Mouse (Mus musculus) limb, embryonic 13.5 days (tissue): ENCODE measurements around the gene Trit1. TPM values are rescaled to one million over a fixed set of nuclear protein-coding genes. Genes with fewer than 3 reads are reported as not detected.
A peak's percentile ranks its signal among the peaks of the same experiment; 100 is the strongest.
"Not testable (repeated sequence)": the region's sequence is repeated elsewhere in the genome, so short reads cannot be mapped to it uniquely, and the experiment has no call there.

Experiments
- ATAC-seq: fragments of 200-750 bp; cut with Nextera tagmentation; 2 replicates; pipeline ENCODE4 v1.8.0; 2017; ENCODE audit warnings: low read depth, moderate number of reproducible peaks, moderate TSS enrichment; ENCODE audit not compliant: low FRiP score
- H3K27ac ChIP-seq: fragments of 300-500 bp; sonication (generic); 2 replicates; pipeline ENCODE4 v1.5.1; 2015; ENCODE audit warnings: inconsistent platforms, mild to moderate bottlenecking, moderate library complexity
- H3K27me3 ChIP-seq: fragments of 300-500 bp; sonication (generic); 2 replicates; pipeline ENCODE4 v1.6.1; 2015; ENCODE audit warnings: mild to moderate bottlenecking, inconsistent platforms
- H3K36me3 ChIP-seq: fragments of 300-500 bp; sonication (generic); 2 replicates; pipeline ENCODE4 v1.6.1; 2015; ENCODE audit warnings: inconsistent platforms, mild to moderate bottlenecking, moderate library complexity
- H3K4me1 ChIP-seq: fragments of 300-500 bp; sonication (generic); 2 replicates; pipeline ENCODE4 v1.6.1; 2015; ENCODE audit warnings: inconsistent platforms
- H3K4me2 ChIP-seq: fragments of 300-500 bp; sonication (generic); replicated peaks from 2 replicates; pipeline ENCODE4 v1.6.1; 2015; ENCODE audit warnings: inconsistent platforms, mild to moderate bottlenecking, moderate library complexity
- H3K4me3 ChIP-seq: fragments of 300-500 bp; sonication (generic); 2 replicates; pipeline ENCODE4 v1.5.1; 2015; ENCODE audit warnings: moderate library complexity, mild to moderate bottlenecking, inconsistent platforms
- H3K9ac ChIP-seq: fragments of 300-500 bp; sonication (generic); 2 replicates; pipeline ENCODE4 v1.6.1; 2015; ENCODE audit warnings: mild to moderate bottlenecking, inconsistent platforms
- H3K9me3 ChIP-seq: fragments of 300-500 bp; sonication (generic); 2 replicates; pipeline ENCODE4 v1.6.1; 2016; ENCODE audit warnings: inconsistent platforms
- WGBS: fragments of 180-500 bp; shearing (Covaris S2); methylation state at CpG from one replicate; pipeline ENCODE4 v1.1.7; 2015; 5-methylcytosine and 5-hydroxymethylcytosine counted together
- polyA plus RNA-seq: library from polyadenylated mRNA; unstranded; fragments of >200 nt; fragmentation: Nextera tagmentation; extraction: Ambion mirVana; gene quantifications from 2 replicates; pipeline ENCODE4 v1.2.1, GENCODE M21; 2015

The Trit1 gene
- polyA plus RNA-seq, 1 experiment from 2014 or later = 19.1 TPM

DNA sequence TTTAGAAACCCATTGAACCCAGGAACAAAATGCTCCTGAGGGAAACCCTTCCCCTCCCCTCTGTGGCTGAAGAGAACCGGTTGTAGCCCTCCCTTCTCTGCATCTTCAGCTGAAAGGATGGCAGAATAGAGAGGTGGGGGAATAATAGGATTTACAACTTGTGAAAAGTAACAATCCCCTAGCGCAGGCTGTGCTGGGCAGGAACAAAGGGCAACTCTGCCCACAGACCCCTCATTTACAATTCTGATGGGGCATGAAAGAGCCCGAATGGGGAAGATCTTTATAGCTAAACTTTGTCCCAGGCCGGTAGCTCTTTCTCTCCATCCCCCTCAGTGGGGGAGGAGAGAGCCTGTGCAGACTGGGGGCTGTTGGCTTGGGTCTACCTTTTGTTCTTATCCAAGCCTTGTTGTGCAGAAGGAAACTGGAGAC, 17.1 kb upstream of the Trit1 start:
- H3K9ac ChIP-seq = peak overlapping the region; percentile 39; the same call in 1 of the 2 replicates
- peaks cover 19% of the 10 kb centered on the region for H3K36me3 ChIP-seq
- H3K27ac ChIP-seq = no peak overlapping the region
- H3K4me2 ChIP-seq = peak overlapping the region; percentile 93
- ATAC-seq = no peak
- peaks cover 41% of the 10 kb centered on the region for H3K4me1 ChIP-seq
- H3K9me3 ChIP-seq = no peaks in the 10 kb centered on the region
- WGBS = 18% methylated on average over 4 of the region's 4 CpGs
- 0 out of 2 replicates have a peak, but pooled peaks cover 9% of the 10 kb centered on the region for H3K27me3 ChIP-seq
- peak overlapping the region; percentile 82 for H3K4me3 ChIP-seq

DNA sequence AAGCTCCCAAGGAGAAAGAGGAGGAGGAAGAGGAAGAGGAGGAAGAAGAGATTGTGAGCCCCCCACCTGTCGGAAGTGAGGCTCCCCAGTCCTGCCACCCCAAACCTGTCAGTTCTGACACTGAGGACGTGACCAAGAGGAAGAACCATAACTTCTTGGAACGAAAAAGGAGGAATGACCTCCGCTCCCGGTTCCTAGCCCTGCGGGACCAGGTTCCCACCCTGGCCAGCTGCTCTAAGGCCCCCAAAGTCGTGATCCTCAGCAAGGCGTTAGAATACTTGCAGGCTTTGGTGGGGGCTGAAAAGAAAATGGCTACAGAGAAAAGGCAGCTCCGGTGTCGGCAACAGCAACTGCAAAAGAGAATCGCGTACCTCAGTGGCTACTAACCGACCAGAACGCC, 16.3 kb upstream of the Trit1 start:
- ATAC-seq = no peak
- Histone ChIP-seq H3K4me2 (0 out of 2 replicates have a peak overlapping the region, but pooled peaks have one; percentile 4), H3K27me3 (0 out of 2 replicates have a peak, but pooled peaks cover 6% of the 10 kb centered on the region), H3K9ac (no peak overlapping the region), H3K36me3 (peaks cover 19% of the 10 kb centered on the region), H3K27ac (no peak overlapping the region), H3K9me3 (no peaks in the 10 kb centered on the region), H3K4me1 (peaks cover 40% of the 10 kb centered on the region), H3K4me3 (no peak overlapping the region)
- WGBS = 66% methylated on average over 14 of the region's 14 CpGs

DNA sequence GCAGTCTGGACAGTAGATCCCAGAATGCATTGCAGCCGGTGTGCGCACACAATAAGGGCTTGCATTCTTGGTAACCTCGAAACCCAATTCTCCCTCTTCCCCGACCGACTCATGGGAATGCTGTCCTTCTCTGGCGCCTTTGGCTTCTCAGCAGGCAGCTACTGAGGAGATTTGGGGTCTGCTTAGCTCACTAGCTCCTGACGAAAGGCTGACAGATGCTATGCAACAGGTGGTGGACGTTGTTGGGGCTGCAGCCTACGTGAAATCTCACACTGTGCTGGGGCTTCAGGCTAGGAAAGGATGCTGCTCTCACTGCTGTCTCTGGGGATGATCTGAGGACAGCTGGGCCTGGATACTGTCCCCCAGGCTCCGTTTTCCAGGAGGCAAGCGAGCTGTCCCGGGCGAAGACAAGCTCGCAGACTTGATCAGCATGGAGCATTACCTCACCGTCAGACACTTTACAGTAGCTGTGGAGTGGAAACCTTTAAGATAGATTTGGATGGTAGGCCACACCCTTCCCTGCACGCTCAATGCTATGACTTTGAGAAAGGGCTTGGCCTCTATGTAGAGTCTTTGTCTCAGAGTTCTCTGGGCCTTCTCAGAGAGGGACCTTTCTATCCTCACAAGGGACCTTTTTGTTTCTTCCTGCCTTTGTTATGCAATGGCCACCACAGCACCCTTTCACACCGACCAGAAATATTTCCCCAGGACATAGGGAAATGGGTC, 15.6 kb upstream of the Trit1 start:
- ATAC-seq = peak; percentile 54
- Histone ChIP-seq H3K27ac (no peak overlapping the region), H3K4me1 (peaks cover 45% of the 10 kb centered on the region), H3K9me3 (no peaks in the 10 kb centered on the region), H3K4me2 (no peak overlapping the region), H3K27me3 (0 out of 2 replicates have a peak, but pooled peaks cover 6% of the 10 kb centered on the region), H3K36me3 (peaks cover 19% of the 10 kb centered on the region), H3K4me3 (no peak overlapping the region), H3K9ac (no peak overlapping the region)
- WGBS = 62% methylated on average over 17 of the region's 17 CpGs

DNA sequence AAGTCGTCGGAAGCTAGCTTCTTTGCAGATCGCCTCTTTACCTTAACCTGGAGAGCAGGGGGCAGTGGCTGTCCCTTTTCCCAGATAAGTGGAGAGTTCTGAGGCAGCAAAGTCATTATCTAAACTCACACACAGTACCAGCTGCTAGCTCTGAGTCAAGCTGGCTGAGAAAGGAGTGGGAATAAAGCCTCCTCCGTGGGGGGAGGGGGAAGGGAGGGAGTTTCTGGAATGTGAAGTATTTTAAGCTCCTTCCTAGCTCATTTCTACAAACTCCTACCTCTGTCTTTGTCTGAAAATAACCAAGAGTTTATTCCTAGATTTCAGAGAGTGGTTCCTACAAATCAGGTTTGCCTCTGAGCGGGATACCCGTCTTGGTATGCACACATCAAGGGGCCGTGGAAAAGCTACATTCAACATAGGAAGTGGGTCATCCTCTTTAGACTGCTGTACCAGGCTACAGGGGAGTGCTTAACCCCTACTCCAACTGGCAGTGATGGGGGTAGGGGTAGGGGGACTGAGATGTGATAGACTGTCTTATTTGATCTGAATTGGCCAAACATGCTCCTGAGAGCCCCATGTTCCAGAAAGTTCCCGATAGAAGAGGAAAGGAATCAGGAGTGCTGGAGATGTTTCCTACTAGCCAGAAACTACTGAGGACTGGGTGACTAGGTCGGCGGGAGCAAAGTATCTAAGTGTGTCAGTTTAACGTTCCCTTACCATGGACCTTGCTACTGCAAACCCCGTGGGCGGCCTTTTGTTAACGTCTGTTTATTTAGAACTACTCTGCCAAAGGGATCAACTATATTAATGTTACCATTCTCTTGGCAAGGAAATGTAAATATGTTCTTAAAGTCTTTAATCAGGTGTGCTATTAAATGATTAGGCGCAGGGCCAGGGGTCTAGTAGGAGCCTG, 11.1 kb upstream of the Trit1 start:
- no peak overlapping the region for H3K9ac ChIP-seq
- peaks cover 14% of the 10 kb centered on the region for H3K36me3 ChIP-seq
- ATAC-seq = peak; percentile 57; the same call in 1 of the 2 replicates
- peak overlapping the region; percentile 12 for H3K4me2 ChIP-seq
- 36% methylated on average over 15 of the region's 15 CpGs for WGBS
- H3K27ac ChIP-seq = peak overlapping the region; percentile 65
- peaks cover 18% of the 10 kb centered on the region for H3K4me1 ChIP-seq
- no peak overlapping the region for H3K4me3 ChIP-seq
- no peaks in the 10 kb centered on the region for H3K27me3 ChIP-seq
- H3K9me3 ChIP-seq = no peaks in the 10 kb centered on the region

DNA sequence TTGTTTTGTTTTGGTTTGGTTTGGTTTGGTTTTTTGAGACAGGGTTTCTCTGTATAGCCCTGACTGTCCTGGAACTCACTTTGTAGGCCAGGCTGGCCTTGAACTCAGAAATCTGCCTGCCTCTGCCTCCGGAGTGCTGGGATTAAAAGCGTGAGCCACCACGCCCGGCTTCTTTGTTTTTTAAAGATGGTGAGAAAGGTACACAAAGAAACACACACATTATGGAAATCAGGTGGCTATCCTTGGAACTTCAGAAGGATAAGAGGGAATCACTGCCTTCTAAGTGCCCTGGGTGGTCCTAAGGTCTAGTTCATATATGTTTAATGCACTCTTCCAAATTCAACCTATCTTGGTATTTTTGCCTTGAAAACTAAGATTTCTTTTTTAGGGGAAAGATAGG, 3.9 kb upstream of the Trit1 start:
- not testable (repeated sequence) for H3K9me3 ChIP-seq, H3K9ac ChIP-seq, H3K4me1 ChIP-seq, H3K36me3 ChIP-seq, H3K4me3 ChIP-seq, ATAC-seq, H3K27ac ChIP-seq, H3K27me3 ChIP-seq, H3K4me2 ChIP-seq
- 92% methylated on average over 4 of the region's 4 CpGs for WGBS

DNA sequence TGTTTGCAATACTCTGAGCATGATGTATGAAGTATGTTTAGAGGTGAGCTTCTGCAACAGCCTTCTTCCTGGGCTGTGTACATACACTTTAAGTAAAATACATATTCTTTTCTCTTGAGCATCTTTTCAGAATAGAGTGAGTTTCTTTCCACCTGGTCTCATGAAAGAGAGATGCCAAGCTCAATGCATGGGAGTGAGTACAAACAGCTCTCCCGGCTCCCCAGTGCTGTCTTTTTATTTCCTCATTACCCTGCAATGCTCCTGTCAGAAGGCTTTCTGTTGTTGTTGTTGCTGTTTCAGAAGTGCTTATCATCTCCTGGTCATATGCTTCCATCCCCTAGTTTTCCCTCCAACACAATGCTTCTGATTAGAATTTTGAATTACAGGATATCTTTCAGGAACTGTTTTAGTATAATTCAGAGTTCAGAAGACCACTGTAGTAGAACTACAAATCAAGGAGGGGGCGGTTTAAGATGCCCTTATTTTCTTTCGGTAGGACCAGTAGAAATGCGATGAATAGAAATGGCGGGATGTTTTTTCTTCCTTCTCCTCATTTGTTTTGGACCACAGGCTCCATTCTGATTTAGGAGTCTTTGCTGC, 3.0 kb upstream of the Trit1 start:
- Histone ChIP-seq H3K9me3 (no peaks in the 10 kb centered on the region), H3K4me1 (peaks cover 16% of the 10 kb centered on the region), H3K4me3 (no peak overlapping the region), H3K27me3 (no peaks in the 10 kb centered on the region), H3K4me2 (no peak overlapping the region), H3K36me3 (no peaks in the 10 kb centered on the region), H3K27ac (no peak overlapping the region), H3K9ac (no peak overlapping the region)
- ATAC-seq = no peak
- WGBS = 68% methylated on average over 5 of the region's 5 CpGs

DNA sequence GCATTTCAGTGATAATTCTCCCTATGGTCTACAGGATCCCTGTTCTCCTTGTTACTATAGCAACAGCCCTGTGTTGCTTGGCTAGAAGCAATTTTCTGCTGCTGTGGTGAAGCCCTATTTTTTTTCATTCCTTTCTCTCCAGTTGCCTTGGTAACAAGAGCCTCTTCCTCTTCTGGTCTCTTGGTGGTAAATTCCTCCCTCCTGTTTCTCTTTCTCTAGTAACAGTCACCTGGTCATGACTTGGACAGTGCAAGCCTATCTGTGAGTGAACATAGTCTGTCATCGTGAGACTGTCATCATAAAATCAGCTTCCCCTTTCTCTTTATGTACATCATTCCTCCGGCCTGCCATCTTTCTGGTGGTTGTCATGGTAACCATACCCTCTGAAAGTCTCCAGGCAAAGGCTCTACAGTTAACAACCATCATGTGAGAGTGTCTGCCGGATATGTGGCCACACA, 2.4 kb upstream of the Trit1 start:
- Histone ChIP-seq H3K36me3 (no peaks in the 10 kb centered on the region), H3K4me1 (peaks cover 22% of the 10 kb centered on the region), H3K4me2 (no peak overlapping the region), H3K4me3 (no peak overlapping the region), H3K9ac (no peak overlapping the region), H3K27me3 (no peaks in the 10 kb centered on the region), H3K9me3 (no peaks in the 10 kb centered on the region), H3K27ac (no peak overlapping the region)
- ATAC-seq = no peak
- WGBS = 60% methylated on average over 3 of the region's 3 CpGs

DNA sequence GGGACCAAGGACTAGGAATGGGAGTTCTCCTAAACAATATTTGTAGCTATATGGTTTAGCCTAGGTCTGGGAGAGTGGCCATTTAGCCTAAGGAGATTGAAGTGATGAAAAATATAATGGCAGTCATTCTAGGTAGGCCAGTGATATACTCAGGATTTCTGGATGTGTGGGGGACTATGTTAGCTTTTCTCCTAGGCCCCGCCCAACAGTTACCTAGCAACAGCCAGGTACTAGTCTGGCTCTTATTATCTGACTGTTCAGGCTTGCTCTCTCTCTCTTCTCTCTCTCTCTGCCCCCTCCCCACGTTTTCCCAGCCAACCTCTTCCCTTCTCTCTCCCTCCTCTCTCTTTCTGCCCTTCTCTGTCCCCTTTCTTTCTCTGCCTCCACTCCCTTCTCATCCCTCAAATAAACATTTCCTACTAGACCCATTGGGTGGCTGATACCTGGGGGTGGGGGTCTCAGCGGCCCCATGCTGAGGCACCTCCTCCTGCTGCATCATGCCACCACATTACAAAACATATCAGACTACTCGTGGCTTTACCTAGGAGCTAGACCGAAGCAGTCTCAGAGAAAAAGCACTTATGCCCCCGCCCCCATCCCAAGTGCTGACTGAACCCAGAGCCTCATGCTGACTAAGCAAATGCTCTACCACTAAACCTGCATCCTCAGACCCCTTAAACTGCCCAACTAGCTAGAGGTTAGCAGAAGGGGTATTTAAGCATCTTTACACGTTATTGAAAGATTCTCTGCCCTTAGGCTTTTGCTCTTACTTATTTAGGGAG, 1.7 kb upstream of the Trit1 start:
- no peaks in the 10 kb centered on the region for H3K27me3 ChIP-seq
- no peaks in the 10 kb centered on the region for H3K9me3 ChIP-seq
- peaks cover 1% of the 10 kb centered on the region; the same call in 1 of the 2 replicates for H3K36me3 ChIP-seq
- 44% methylated on average over 7 of the region's 7 CpGs for WGBS
- no peak overlapping the region for H3K4me2 ChIP-seq
- H3K4me1 ChIP-seq = peaks cover 25% of the 10 kb centered on the region
- no peak overlapping the region for H3K27ac ChIP-seq
- no peak overlapping the region for H3K4me3 ChIP-seq
- H3K9ac ChIP-seq = no peak overlapping the region
- ATAC-seq = no peak

DNA sequence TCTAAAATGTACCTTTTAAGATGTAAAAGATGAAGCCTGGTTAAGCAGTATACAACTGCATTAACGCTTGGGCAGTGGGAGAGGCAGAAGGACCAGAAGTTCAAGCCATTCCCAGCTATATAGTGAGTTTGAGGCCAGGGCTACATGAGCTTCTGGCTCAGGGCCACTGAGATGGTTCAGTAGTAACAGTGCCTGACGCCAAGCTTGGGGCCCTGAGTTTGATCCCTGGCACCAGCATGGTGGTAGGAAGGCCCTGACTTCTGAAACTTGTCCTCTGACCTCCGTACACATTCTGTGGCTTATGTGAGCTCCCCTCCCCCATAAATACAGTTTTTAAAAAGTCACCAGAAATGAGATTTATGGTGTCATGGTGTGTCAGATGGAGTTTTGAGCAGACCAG, 5.2 kb downstream of the Trit1 start:
- Histone ChIP-seq H3K4me1 (peaks cover 25% of the 10 kb centered on the region), H3K27ac (no peak overlapping the region)
- no peak for ATAC-seq

DNA sequence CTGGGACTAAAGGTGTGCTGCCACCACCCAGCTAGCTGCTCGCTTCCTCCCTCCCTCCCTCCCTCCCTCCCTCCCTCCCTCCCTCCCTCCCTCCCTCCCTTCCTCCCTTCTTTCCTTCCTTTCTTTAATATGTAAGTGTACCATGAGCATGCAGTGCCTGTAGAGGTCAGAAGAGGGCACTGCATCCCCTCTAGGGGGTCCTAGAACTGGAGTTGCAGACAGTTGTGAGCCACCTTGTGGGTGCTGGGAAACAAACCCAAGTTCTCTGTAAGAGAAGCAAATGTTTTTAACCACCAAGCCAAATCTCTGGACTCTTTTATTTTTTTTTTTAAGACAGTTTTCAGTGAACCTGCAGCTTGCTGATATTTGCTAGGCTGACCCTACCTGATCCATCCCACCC, 6.5 kb downstream of the Trit1 start:
- H3K4me1 ChIP-seq = peaks cover 17% of the 10 kb centered on the region
- H3K9ac ChIP-seq = no peak overlapping the region
- no peaks in the 10 kb centered on the region for H3K9me3 ChIP-seq
- H3K36me3 ChIP-seq = peaks cover 43% of the 10 kb centered on the region
- no peak overlapping the region for H3K4me3 ChIP-seq
- ATAC-seq = no peak
- 100% methylated on average over 1 of the region's 1 CpGs for WGBS
- no peak overlapping the region for H3K27ac ChIP-seq
- no peaks in the 10 kb centered on the region for H3K27me3 ChIP-seq
- H3K4me2 ChIP-seq = no peak overlapping the region

More for the DNA sequence above, 5.2 kb downstream of the Trit1 start:
- no peak overlapping the region for H3K9ac ChIP-seq
- no peak overlapping the region for H3K4me3 ChIP-seq
- WGBS = 94% methylated on average over 3 of the region's 3 CpGs
- no peak overlapping the region for H3K4me2 ChIP-seq
- no peaks in the 10 kb centered on the region for H3K9me3 ChIP-seq
- H3K27me3 ChIP-seq = no peaks in the 10 kb centered on the region
- peaks cover 36% of the 10 kb centered on the region for H3K36me3 ChIP-seq

DNA sequence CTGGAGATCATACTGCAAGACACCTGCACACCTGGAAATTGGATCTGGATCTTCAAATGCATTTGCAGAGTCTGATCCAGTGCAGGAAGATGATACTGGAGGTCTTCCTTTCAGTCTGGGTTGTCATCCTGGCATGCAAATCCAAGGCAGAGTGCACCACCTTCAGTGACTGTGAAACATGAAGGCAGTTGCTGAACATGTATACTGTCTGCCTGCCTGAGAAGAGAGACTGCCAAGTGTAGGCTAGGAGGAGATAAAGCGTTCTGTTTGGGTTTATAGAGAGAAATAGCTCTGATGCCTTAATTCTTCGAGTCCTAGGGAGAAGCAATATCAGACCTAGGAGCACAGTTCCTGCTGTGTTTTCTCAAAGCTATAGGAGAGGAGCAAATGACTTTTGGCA, 9.0 kb downstream of the Trit1 start:
- H3K9ac ChIP-seq = no peak overlapping the region
- H3K27me3 ChIP-seq = no peaks in the 10 kb centered on the region
- H3K4me2 ChIP-seq = no peak overlapping the region
- H3K27ac ChIP-seq = no peak overlapping the region
- 0 out of 2 replicates have a peak, but pooled peaks cover 3% of the 10 kb centered on the region for H3K4me1 ChIP-seq
- 87% methylated on average over 2 of the region's 2 CpGs for WGBS
- no peak for ATAC-seq
- peaks cover 59% of the 10 kb centered on the region for H3K36me3 ChIP-seq
- H3K9me3 ChIP-seq = no peaks in the 10 kb centered on the region
- H3K4me3 ChIP-seq = no peak overlapping the region
